In genomic region chr17:47009898-47010721, GRCm38 (mm10) we compare ENCODE assay signal across 8 mouse cellular contexts. TPM values are rescaled to one million over a fixed set of nuclear protein-coding genes. Genes with fewer than 3 reads are reported as not detected.
A peak's percentile ranks its signal among the peaks of the same experiment; 100 is the strongest.
DNase-seq lines count a peak whose midpoint lies in the region; ATAC-seq and TF ChIP-seq lines count a peak whose summit lies in the region.

Ubr2 (minus strand) TSS chr17:47010556.

- peak; percentile 89 for DNase-seq in c-Kit-positive CD71-positive TER-119-positive erythroid progenitor cells, embryonic 14.5 days (ENCODE audit: low spot score)
- DNase-seq in heart, postnatal 0 days (ENCODE audit: low spot score), result peak; percentile 98
- DNase-seq in kidney, postnatal 4 days, result peak; percentile 90 to 94

- peaks cover 10% of the 10 kb centered on the region; the same call in 1 of the 2 replicates for H3K36me3 ChIP-seq in E14TG2a.4 (ENCODE audit: insufficient read depth, low read length)
- H3K36me3 ChIP-seq in forebrain, embryonic 12.5 days (replicated peaks), result peaks cover 9% of the 10 kb centered on the region
- H3K36me3 ChIP-seq in heart, postnatal 0 days (replicated peaks; ENCODE audit: control insufficient read depth, insufficient read depth, low read length), result peaks cover 7% of the 10 kb centered on the region; the same call in 1 of the 2 replicates
- no peaks in the 10 kb centered on the region; the same call in 1 of the 2 replicates for H3K36me3 ChIP-seq in liver, embryonic 16.5 days (ENCODE audit: control insufficient read depth, insufficient read depth)
- H3K36me3 ChIP-seq in neural tube, embryonic 13.5 days, result peaks cover 12% of the 10 kb centered on the region
- H3K36me3 ChIP-seq in testis, adult 2 months (ENCODE audit: control insufficient read depth, insufficient read depth, low read length), result no peaks in the 10 kb centered on the region

- H3K4me3 ChIP-seq in E14TG2a.4 (replicated peaks; ENCODE audit: low read length), result peak within 1 kb of the TSS; percentile 98
- peak within 1 kb of the TSS; percentile 93 for H3K4me3 ChIP-seq in forebrain, embryonic 12.5 days (replicated peaks)
- peak within 1 kb of the TSS; percentile 97 for H3K4me3 ChIP-seq in heart, postnatal 0 days (ENCODE audit: low read depth, low read length)
- peak within 1 kb of the TSS; percentile 99 for H3K4me3 ChIP-seq in liver, embryonic 16.5 days (ENCODE audit: low read depth, low read length)
- H3K4me3 ChIP-seq in neural tube, embryonic 13.5 days, result peak within 1 kb of the TSS; percentile 97
- peak within 1 kb of the TSS; percentile 98 for H3K4me3 ChIP-seq in testis, adult 2 months (ENCODE audit: control insufficient read depth, low read depth, low read length)

- H3K4me1 ChIP-seq in E14TG2a.4 (replicated peaks; ENCODE audit: low read depth, low read length), result peaks cover 41% of the 10 kb centered on the region
- peaks cover 20% of the 10 kb centered on the region for H3K4me1 ChIP-seq in forebrain, embryonic 12.5 days
- H3K4me1 ChIP-seq in heart, postnatal 0 days (ENCODE audit: control insufficient read depth, insufficient read depth), result peaks cover 35% of the 10 kb centered on the region
- peaks cover 26% of the 10 kb centered on the region for H3K4me1 ChIP-seq in liver, embryonic 16.5 days (ENCODE audit: control insufficient read depth, low read depth, low read length)
- H3K4me1 ChIP-seq in neural tube, embryonic 13.5 days (replicated peaks), result peaks cover 46% of the 10 kb centered on the region
- peaks cover 3% of the 10 kb centered on the region; the same call in 1 of the 2 replicates for H3K4me1 ChIP-seq in testis, adult 2 months (ENCODE audit: control insufficient read depth, insufficient read depth, low read length)

- H3K9me3 ChIP-seq in E14TG2a.4 (ENCODE audit: low read length), result no peaks in the 10 kb centered on the region
- H3K9me3 ChIP-seq in forebrain, embryonic 12.5 days, result no peaks in the 10 kb centered on the region
- no peaks in the 10 kb centered on the region for H3K9me3 ChIP-seq in heart, postnatal 0 days (replicated peaks; ENCODE audit: control insufficient read depth, low read length)
- no peaks in the 10 kb centered on the region for H3K9me3 ChIP-seq in liver, embryonic 16.5 days (replicated peaks; ENCODE audit: control insufficient read depth, low read length)
- no peaks in the 10 kb centered on the region for H3K9me3 ChIP-seq in neural tube, embryonic 13.5 days

- peak; percentile 91 for TF ChIP-seq POLR2A in testis, adult 2 months (IDR thresholded peaks at IDR 0.05; ENCODE audit: control insufficient read depth, low read depth, low read length)

- H3K4me2 ChIP-seq in forebrain, embryonic 12.5 days, result peak within 1 kb of the TSS; percentile 86
- H3K4me2 ChIP-seq in heart, postnatal 0 days (ENCODE audit: low read depth, low read length), result peak within 1 kb of the TSS; percentile 77
- peak within 1 kb of the TSS; percentile 70 for H3K4me2 ChIP-seq in liver, embryonic 16.5 days (ENCODE audit: low read depth, low read length)
- peak within 1 kb of the TSS; percentile 85 for H3K4me2 ChIP-seq in neural tube, embryonic 13.5 days

- ATAC-seq in forebrain, embryonic 12.5 days (ENCODE audit: low FRiP score), result peak; percentile 96
- peak; percentile 97 for ATAC-seq in heart, postnatal 0 days (ENCODE audit: insufficient read depth, low read depth)
- ATAC-seq in liver, embryonic 16.5 days (ENCODE audit: low read depth), result peak; percentile 97
- peak; percentile 97 for ATAC-seq in neural tube, embryonic 13.5 days (ENCODE audit: low read depth)

- no peak for TF ChIP-seq CTCF in E14TG2a.4 (conservative IDR thresholded peaks at IDR 0.05; ENCODE audit: low read length)
- TF ChIP-seq CTCF in heart, postnatal 0 days (IDR thresholded peaks at IDR 0.05; ENCODE audit: low read depth), result peak; percentile 32; the same call in 1 of the 2 replicates
- TF ChIP-seq CTCF in testis, adult 2 months (IDR thresholded peaks at IDR 0.05; ENCODE audit: control insufficient read depth, insufficient read depth, insufficient replicate concordance, low read depth, low read length), result no peak; the same call in 1 of the 2 replicates

- peak within 1 kb of the TSS; percentile 92 for H3K9ac ChIP-seq in forebrain, embryonic 12.5 days
- H3K9ac ChIP-seq in heart, postnatal 0 days (replicated peaks; ENCODE audit: low read depth, low read length), result peak within 1 kb of the TSS; percentile 97
- peak within 1 kb of the TSS; percentile 98 for H3K9ac ChIP-seq in liver, embryonic 16.5 days (ENCODE audit: low read depth, low read length)
- H3K9ac ChIP-seq in neural tube, embryonic 13.5 days, result peak within 1 kb of the TSS; percentile 98

- 0 out of 2 replicates have a peak, but pooled peaks cover 8% of the 10 kb centered on the region for H3K27me3 ChIP-seq in E14TG2a.4 (ENCODE audit: insufficient read depth, low read length)
- H3K27me3 ChIP-seq in forebrain, embryonic 12.5 days, result 0 out of 2 replicates have a peak, but pooled peaks cover 4% of the 10 kb centered on the region
- H3K27me3 ChIP-seq in heart, postnatal 0 days (ENCODE audit: control insufficient read depth, insufficient read depth, low read length), result no peaks in the 10 kb centered on the region
- H3K27me3 ChIP-seq in liver, embryonic 16.5 days (ENCODE audit: control insufficient read depth, insufficient read depth, low read depth, low read length), result no peaks in the 10 kb centered on the region; the same call in 1 of the 2 replicates
- H3K27me3 ChIP-seq in neural tube, embryonic 13.5 days, result 0 out of 2 replicates have a peak, but pooled peaks cover 17% of the 10 kb centered on the region
- no peaks in the 10 kb centered on the region for H3K27me3 ChIP-seq in testis, adult 2 months (ENCODE audit: control insufficient read depth, insufficient read depth, low read length)

- peak within 1 kb of the TSS; percentile 90 for H3K27ac ChIP-seq in forebrain, embryonic 12.5 days
- H3K27ac ChIP-seq in heart, postnatal 0 days (ENCODE audit: low read depth), result peak within 1 kb of the TSS; percentile 100
- H3K27ac ChIP-seq in liver, embryonic 16.5 days (ENCODE audit: low read length), result peak within 1 kb of the TSS; percentile 96
- H3K27ac ChIP-seq in neural tube, embryonic 13.5 days (replicated peaks), result peak within 1 kb of the TSS; percentile 93
- H3K27ac ChIP-seq in testis, adult 2 months (ENCODE audit: control insufficient read depth, insufficient read depth, low read depth, low read length), result peak within 1 kb of the TSS; percentile 90

- 0 out of 2 replicates have a peak, but pooled peaks have one; percentile 39 for TF ChIP-seq EP300 in heart, postnatal 0 days (IDR thresholded peaks at IDR 0.05; ENCODE audit: low read depth)

- WGBS in forebrain, embryonic 12.5 days, result under 1% methylated on average over 71 of the region's 77 CpGs
- WGBS in heart, postnatal 0 days, result under 1% methylated on average over 76 of the region's 77 CpGs
- WGBS in liver, embryonic 16.5 days (ENCODE audit: insufficient replicate concordance), result under 1% methylated on average over 77 of the region's 77 CpGs
- under 1% methylated on average over 77 of the region's 77 CpGs for WGBS in neural tube, embryonic 13.5 days

RNA-seq across cellular contexts. Expression of gene Ubr2, which starts in this region (rescaled TPM):
- 21.0 and 21.8 TPM in 2 replicates for polyA plus RNA-seq in forebrain, embryonic 12.5 days (2016; fragmentation: Nextera tagmentation; extraction: Ambion mirVana)
- 33.4 and 37.4 TPM in 2 replicates for total RNA-seq in heart, postnatal 0 days (2014; rRNA removed; ENCODE audit: low replicate concordance)
- polyA plus RNA-seq in heart, postnatal 0 days (2015; fragmentation: Nextera tagmentation; extraction: Ambion mirVana), result 10.8 and 11.2 TPM in 2 replicates
- 8.6 and 9.5 TPM in 2 replicates for polyA plus RNA-seq in liver, embryonic 16.5 days (2015; fragmentation: Nextera tagmentation; extraction: Ambion mirVana)
- 15.5 and 17.8 TPM in 2 replicates for polyA plus RNA-seq in neural tube, embryonic 13.5 days (2015; fragmentation: Nextera tagmentation; extraction: Ambion mirVana)
- 7.1 and 10.2 TPM in 2 replicates for polyA plus RNA-seq in testis, adult 2 months (2012; rRNA removed)

Comparison
In these comparisons a context has a peak if more than half of its experiments do, and no peak if none do; other contexts are left out.
1. Peak in every context shown above with its lines: DNase-seq, ATAC-seq, H3K4me3 ChIP-seq and H3K27ac ChIP-seq.